15 mouse cellular contexts compared by ENCODE assay signal in genomic region chr10:18193221-18193620, GRCm38 (mm10). TPM values are rescaled to one million over a fixed set of nuclear protein-coding genes. Genes with fewer than 3 reads are reported as not detected.
"Had no signal": no experiment of that assay in that cellular context is flagged by ENCODE, and none has a peak within 500 bp of the region (broad histone marks: within the 10 kb centered on the region; RNA-seq: fewer than 3 reads in every experiment).

No protein-coding gene starts in this region.

- H3K9ac ChIP-seq: kidney, embryonic 15.5 days; limb, embryonic 12.5 days; liver, embryonic 13.5 days; liver, postnatal 0 days; lung, embryonic 15.5 days; midbrain, embryonic 13.5 days; neural tube, embryonic 15.5 days had no signal

- DNase-seq: kidney, adult 2 months; kidney, postnatal 14 days; layer of hippocampus, postnatal 36 days; liver; liver, embryonic 13.5 days; liver, postnatal 0 days; thymus, postnatal 14 days had no signal

- H3K27me3 ChIP-seq: kidney, embryonic 15.5 days; limb, embryonic 12.5 days; liver, embryonic 13.5 days; lung, embryonic 15.5 days; midbrain, embryonic 13.5 days; neural tube, embryonic 15.5 days had no signal

- H3K27ac ChIP-seq: kidney, embryonic 15.5 days; limb, embryonic 12.5 days; liver, embryonic 13.5 days; lung, embryonic 15.5 days; macrophage; midbrain, embryonic 13.5 days; neural tube, embryonic 15.5 days had no signal

- H3K4me1 ChIP-seq: liver, embryonic 13.5 days; midbrain, embryonic 13.5 days; neural tube, embryonic 15.5 days had no signal

- H3K4me2 ChIP-seq: kidney, embryonic 15.5 days; limb, embryonic 12.5 days; liver, embryonic 13.5 days; lung, embryonic 15.5 days; midbrain, embryonic 13.5 days; neural tube, embryonic 15.5 days had no signal

- H3K9me3 ChIP-seq: kidney, embryonic 15.5 days; limb, embryonic 12.5 days; liver, embryonic 13.5 days; lung, embryonic 15.5 days; midbrain, embryonic 13.5 days; neural tube, embryonic 15.5 days had no signal

- H3K36me3 ChIP-seq: kidney, embryonic 15.5 days; limb, embryonic 12.5 days; liver, embryonic 13.5 days; lung, embryonic 15.5 days; midbrain, embryonic 13.5 days; neural tube, embryonic 15.5 days had no signal

- ATAC-seq: intestine, embryonic 16.5 days; liver, postnatal 0 days; midbrain, embryonic 13.5 days had no signal

- H3K4me3 ChIP-seq: kidney, embryonic 15.5 days; limb, embryonic 12.5 days; liver, embryonic 13.5 days; lung, embryonic 15.5 days; midbrain, embryonic 13.5 days; neural tube, embryonic 15.5 days had no signal

RNA-seq across cellular contexts. Expression of gene Ect2l, which starts 17.5 kb away (rescaled TPM):
- polyA plus RNA-seq: kidney, adult 2 months; large intestine, adult 2 months; liver, postnatal 0 days had no signal
